Mouse (Mus musculus): Measurements from ENCODE around the gene Akap6.
"Not testable (repeated sequence)": the region's sequence is repeated elsewhere in the genome, so short reads cannot be mapped to it uniquely, and the experiment has no call there.

The Akap6 gene

DNA sequence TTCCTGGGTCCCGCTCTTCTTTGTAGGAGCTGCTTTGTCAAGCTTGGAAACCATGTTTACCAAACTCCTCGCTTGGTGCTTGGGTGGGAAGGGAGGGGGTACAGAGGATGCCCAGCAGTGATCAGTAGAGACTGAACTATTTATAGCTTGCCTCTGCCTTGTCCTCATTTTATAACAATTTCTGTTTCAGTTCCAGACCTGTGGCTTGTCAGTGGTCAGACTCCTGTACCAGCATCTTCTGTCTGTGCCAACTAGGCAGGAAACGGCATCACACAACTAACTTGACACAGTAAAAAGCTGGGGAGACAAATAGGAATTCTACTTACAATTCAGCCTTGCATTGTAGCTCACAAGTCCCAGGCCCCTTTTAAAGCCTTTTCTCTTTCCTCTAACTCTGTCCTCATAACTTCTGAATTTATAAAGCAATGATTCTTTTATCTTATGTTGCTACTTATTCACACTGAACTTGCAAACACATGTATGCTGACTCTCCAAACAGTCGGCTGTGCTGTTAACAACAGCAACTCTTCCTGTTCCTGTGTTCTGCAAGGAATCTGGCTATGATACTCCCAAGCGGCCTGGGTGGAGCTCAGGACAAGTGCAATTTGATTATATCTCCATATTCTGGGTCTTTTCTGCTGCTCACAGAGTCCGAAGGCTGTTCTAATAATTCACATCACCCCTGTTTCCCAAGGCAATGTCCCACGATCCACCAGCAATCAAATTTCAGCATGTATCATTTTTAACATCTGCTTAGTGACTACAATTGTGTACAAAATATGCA, 12.9 kb downstream of the Akap6 start:
- no peak for DNase-seq (ENCODE audit: low spot score)

DNA sequence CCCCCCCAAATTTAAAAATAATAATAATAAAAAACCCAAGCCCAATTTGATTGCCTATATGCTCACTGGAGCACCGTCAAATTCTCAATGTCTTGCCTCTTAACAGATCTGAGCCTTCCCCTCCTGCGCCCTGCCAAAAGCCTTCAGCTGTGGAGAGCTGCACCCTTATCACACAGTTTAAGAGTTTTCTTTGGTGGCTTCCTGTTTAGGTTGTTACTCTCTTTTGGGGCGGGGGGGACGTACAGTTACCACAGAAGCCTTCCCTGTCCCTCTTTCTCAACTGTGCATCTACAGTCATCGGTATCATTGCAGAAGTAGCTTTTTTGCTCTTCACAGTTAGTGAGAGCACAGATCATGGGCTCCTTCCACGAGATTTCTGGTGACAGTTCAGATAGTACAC, 19.2 kb downstream of the Akap6 start:
- DNase-seq (ENCODE audit: low spot score) = no peak

DNA sequence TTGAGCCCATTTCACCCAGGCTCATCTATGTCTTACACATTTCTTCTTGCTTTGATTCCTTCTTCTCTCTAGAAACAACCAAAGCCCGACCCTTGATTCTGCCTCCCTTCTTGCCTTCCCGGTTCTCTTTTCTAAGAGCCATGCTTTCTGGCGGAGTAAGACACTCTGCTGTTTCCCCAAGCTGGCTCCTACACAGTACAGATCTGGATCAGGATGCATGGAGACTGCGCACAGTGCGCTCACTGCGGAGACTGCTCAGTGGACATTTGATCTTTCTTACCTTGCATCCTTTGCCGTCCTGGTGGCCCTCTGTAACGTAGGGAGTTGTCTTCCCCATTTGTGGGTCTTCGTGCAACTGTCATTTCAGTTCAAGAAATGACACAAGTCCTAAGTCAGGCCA, 20.0 kb downstream of the Akap6 start:
- DNase-seq (ENCODE audit: low spot score) = no peak

DNA sequence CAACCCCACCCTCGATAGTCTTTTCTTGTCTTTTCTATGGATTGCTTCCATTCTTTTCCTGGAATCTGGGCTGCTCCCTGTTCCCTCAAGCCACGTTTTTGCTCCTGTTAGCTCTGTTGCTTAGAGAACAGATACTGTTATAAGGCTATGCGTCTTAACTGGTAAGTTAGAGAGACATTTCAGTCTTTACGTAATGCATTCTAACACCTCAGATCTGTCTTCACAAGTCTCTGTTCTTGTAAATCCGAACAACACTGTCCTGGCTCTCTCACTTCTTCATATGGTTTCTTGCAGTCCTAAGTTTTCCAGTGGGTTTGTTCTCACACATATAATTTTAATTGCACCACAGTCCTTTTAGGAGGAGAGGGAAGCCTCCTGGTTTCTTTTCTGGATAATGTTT, 20.5 kb downstream of the Akap6 start:
- DNase-seq (ENCODE audit: low spot score) = no peak

DNA sequence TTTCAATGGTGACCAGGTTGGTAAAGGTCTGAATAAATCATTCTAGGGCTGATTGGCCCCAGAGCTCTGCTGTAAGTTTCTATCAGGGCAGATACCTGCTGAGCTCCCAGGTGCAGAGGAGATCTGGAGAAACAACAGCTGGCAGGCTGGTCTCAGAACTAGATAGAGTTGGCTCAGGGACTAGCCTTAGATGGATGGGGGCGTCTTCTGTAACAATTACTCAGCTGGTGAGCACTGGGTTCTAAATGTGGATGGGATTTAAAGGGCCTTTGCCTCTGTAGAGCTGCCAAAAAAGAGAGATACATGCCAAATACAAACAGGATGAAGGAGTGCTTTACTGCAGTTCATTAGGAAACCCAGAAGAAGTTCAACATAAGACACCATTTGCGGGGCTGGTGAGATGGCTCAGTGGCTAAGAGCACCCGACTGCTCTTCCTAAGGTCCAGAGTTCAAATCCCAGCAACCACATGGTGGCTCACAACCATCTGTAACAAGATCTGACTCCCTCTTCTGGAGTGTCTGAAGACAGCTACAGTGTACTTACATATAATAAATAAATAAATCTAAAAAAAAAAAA, 24.9 kb downstream of the Akap6 start:
- not testable (repeated sequence) for DNase-seq (ENCODE audit: low spot score)

DNA sequence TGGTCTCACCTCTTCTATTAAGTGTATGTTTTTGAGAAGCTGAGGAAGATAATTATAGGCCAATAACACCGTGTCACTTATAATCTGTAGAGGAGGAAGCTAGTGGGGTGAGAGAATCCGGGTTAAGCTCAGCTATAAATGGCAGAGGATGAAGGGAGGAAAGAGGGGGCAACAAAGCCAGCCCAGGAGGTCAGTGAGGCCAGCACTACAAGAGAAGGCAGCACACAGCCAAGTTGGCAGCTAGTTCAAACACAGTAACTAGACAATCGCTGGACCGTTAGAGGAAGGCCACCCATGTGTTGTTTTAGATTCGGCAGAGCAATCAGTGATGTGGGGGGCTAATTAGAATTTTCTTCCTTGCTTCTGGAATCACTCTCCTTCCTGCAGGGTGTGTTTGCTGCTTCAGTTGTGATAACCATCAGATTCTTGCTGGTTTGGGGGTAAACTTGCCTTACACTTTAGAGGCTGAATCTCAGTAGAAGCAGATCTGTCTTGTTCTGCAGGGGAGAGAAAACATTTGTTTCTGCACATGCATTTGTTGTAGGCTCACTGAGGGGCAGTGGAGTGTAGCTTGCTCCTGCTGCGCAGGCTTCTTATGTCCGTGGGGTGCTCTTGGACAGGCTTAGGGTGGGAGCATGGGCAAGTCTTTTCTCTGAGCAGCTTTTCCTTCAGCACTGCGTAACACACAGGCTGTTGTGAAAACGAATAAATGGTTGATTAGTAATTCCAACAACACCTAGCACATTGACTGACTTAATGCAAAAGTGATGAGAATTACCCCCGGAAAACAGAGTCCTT, 27.4 kb downstream of the Akap6 start:
- no peak for DNase-seq (ENCODE audit: low spot score)

DNA sequence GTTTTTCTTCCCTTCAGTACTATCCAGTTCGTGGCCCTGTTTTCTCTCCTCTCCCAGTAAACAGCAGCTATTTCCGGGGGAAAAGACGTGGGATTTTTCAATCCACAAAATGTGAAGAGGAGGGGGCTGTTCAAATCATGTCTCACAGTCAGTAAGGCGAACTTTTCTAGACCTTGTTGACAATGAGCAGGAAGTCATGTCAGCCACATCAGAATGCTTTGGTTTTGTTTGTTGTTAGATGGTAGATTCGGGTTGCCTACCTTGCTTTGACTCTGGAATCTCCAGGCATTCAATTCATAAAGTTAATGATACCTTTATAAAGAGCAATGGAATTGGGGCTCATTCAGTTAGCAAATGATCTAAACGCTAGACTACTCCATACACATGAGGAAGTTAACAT, 30.2 kb downstream of the Akap6 start:
- DNase-seq (ENCODE audit: low spot score) = no peak

DNA sequence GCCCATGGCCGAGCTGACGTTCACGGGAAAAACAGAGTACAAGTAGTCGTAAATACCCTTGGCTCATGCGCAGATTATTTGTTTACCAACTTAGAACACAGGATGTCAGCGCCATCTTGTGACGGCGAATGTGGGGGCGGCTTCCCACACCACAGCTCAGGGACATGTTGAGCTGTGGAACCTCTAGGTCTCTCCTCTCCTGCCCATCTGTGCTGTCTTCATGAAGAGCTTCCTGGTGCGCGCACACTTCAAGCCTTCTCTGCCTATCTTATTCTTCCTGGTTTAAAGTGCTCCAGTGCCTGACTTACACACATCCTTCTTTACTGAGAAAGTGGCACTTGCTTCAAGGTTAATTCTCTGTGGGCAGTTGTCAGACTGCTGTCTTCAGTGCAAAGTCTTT, 36.0 kb downstream of the Akap6 start:
- DNase-seq (ENCODE audit: low spot score) = not testable (repeated sequence)

DNA sequence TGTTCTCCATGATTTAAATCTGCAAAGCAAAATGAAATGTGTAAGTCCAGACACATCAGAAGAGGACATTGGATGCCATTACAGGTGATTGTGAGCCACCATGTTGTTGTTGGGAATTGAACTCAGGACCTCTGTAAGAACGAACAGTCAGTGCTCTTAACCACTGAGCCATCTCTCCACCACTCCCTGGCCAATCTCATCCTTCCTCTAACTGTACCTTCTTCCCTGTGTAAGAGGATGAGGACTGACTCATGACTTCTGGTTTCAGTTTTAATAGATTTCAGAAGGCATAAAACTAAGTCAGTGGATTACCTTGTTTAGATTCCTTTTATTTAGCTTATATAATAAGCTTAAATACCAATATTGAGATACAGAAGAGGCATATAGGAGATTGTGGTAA, 38.0 kb downstream of the Akap6 start:
- DNase-seq (ENCODE audit: low spot score) = no peak

DNA sequence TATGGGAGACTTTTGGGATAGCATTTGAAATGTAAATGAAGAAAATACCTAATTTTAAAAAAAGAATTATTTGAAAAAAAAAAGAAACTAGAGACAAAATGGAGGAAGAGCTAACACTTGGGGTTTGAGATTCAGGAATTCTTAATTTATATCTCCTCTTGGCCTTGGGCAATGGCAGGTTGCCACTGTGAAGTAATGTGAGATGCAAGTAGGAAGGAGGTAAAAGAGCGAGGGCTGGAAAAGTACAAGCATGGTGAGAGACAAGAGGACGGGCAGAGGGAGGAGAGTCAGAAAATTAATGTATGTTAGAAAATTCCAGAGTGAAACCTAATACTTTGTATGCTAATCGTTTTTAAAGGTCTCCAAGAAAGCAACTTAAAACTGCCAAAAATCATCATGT, 40.1 kb downstream of the Akap6 start:
- DNase-seq (ENCODE audit: low spot score) = no peak

DNA sequence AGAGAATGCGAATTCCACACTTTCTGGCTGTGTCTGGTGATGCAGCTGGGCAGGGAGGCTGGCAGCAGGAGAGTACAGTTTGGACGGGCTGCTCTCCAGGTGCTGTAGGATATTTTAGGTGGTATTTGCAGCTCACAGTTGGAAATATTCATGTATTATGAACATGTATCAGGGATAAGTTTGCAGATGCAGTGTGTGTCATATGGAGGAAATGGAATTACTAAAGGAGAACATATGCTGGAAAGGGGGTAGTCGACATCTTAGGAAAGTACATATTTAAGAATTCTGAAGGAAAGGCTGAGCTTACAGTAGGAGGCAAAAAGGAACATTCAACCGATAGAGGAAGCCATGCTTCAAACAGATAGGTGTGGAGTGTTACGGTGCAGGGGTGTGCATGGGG, 42.6 kb downstream of the Akap6 start:
- DNase-seq (ENCODE audit: low spot score) = no peak

DNA sequence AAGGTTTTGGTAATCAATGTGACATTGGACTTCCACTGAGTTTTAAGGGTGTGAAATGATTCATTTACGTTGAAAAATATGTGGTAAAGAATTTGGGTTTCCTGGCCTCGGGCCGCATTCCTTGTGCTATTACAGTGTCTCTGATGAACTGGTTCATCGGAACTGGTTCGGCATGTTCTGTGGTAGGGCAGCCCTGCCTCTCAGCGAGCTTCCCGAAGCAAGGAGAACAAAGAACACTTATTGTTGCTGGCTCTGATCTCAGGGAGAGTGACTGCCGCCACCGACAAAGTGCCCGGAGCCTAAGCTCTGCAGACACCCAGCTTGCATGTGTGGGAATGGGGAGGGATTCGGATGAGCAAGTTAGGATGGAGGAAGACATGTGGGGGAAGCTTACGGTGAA, 50.8 kb downstream of the Akap6 start:
- no peak for DNase-seq (ENCODE audit: low spot score)

DNA sequence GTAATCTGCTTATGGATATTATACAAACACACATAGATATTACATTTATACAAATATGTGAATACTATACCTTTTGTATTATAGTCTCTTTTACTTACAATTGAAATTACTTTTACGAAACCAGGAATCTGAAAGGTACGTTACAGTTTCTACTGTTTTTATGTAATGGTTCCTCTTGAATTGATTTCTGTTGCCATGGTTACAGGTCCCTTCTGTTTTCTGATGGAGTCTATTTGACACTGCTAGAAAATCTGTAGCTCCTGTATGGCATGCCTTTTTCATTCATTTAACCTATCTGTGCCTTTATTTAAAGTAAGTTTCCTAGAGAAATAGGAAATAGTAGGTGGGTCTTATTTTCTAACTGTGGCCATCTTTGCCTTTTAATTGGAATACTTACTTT, 56.5 kb downstream of the Akap6 start:
- no peak for DNase-seq (ENCODE audit: low spot score)

DNA sequence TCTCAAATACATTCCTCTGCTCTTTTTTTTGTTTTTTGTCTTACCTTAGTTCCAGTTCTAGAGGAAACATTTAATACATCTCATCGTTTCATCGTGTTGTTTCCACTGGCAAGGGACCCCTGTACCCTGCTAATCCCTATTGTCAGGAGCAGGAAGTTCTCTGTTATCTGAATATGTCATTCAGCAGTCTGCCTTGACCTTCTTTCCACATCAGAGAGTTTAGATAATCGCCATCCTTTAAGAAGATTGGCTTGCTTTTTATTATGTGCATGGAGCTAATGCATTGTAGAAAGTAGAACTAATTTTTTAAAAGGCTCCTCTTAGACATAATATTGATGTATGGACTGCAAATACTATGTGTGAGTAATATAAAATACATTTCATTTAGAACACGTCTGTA, 58.7 kb downstream of the Akap6 start:
- DNase-seq (ENCODE audit: low spot score) = no peak

DNA sequence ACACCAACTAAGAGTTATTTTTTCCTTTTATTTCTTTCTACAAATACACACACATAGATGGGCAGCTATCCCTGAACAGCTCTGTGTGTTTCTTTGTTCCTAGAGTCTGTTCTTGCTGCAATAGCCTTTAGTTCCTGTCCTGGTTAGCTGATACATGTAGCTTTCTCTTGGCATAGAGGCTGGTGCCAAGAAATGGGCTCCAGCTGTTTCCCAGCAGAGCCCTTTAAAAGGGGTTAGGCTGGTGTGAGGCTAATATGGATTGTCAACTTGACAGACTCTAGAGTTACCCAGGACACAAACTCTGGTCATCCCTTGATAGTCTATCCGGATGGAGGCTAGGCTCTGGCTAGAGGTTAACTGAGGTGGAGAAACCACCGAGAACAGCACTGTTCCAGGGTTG, 64.9 kb downstream of the Akap6 start:
- no peak for DNase-seq (ENCODE audit: low spot score)

DNA sequence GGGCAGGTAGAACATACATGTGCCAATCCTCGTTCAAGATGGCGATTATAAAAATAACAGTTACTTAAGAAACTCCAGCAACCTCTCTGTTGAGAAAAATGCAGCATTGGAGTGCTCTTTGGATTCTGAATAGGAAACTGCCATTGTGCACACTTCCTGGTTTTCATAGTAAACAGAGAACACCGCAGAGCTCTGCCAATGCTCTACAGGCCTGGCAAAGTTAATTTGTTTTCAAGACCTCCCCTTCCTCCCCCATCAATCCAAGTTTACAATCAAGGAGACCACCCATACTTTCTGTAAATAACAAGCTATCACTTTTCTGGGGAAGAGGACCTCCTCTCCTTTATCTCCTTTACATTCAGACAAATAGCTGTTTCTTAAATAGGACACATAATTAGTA, 65.6 kb downstream of the Akap6 start:
- no peak for DNase-seq (ENCODE audit: low spot score)

DNA sequence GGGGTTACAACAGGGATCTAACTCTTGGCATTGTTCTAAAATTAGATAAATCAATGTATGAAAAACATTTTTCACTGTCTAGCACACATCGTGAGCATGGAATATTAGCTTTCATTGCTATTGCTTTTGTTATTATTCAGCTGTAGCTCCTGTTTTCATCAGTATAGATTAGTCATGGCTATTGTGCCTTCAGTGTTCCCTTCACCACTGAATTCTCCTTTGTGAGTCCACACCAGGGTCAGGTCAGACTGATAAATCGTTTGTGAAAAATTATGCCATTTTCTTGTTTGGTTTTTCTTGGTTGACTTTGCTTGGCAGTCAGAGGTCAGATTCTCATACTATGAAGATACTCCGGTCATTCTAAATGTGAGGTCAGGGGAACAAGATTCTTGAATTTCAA, 70.4 kb downstream of the Akap6 start:
- DNase-seq (ENCODE audit: low spot score) = no peak

DNA sequence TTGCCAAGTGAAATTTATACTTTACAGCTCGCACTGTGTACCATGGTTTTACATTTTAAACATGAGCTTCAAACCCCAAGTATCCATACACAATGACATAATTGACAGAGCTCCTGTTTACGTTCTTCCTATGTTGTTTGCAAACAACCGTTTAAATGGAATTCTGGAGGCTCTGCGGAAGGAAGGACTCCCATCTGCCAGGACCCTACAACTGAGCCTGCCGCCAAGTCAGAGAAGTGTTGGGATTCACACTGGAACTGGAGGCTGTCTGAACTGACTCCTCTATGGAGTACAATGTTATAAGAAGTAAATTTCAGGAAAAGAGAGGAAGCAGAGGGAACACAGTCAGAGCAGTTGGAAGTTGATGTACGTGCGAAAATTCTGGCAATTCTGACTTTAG, 72.7 kb downstream of the Akap6 start:
- DNase-seq (ENCODE audit: low spot score) = no peak

DNA sequence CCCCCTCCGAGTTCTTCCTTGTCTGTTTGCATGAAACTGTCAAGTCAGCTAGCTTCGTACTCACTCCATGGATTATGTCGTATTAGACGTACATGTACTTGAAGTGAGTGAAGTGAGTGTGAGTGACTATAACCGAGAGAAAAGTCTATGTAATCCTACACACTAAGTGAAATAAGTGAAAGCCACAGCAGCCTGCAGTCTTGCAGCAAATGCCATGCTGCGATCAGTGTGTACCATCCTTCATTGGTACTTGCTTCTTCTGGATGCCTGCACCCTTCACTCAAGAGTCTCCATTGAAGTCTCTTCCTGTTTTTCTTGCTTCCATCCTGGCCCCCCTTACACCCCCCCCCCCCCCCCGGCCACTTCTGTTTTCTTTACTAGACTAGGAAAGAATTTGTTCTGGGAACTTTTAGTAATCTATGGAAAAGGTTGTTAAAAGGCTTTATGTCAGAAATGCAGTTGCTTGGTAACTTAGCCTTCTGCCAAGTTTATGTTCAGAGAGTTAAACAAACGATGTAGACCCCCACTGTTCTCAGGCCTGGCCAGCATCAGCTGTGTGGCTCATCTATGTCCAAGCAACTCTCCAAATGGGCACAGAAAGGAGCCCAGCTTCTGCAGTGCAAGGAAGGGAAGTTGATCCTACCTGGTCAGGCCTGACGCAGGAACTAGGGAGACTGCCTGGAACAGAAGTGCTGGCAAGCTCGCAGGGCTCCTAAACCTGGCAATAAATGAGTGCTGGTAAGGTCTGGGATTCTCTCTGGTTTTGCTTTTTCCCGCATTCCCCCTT, 73.5 kb downstream of the Akap6 start:
- no peak for DNase-seq (ENCODE audit: low spot score)

DNA sequence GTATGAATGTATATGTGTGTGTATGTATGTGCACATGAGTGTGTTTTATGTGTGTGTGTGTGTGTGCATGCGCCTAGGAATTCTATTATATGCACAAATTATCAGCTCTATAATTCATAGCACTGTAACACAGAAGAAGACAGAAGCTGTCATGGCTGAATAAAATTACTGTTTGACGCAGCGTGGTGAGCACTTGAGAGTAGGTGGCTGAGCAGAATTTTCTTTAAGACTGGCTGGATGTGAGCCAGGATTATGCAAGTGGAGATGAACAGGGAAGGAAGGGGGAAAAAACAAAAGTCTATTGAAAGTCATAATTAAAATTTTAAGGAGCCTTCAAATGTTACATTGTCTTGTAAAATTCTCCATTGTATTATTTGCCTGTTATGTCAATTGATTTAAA, 74.7 kb downstream of the Akap6 start:
- no peak for DNase-seq (ENCODE audit: low spot score)

DNA sequence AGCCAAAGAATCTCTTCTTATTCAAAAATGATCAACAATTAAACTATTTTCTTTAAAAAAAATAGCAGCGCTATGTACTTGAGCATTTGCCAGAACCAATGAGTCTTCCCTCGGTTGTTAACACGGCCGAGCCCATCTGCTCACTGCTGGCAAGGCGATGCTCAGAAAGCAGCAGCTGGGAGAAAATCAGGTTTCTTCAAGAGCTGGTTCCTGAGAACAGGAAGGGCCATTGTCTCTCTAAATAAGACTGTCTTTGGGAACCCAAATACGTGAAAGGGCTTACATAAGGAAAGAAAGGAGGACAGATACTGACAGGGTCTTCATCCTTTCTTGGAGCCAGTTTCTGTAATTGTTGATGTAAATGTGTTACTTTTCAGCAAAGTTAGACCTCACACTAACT, 75.2 kb downstream of the Akap6 start:
- DNase-seq (ENCODE audit: low spot score) = no peak

DNA sequence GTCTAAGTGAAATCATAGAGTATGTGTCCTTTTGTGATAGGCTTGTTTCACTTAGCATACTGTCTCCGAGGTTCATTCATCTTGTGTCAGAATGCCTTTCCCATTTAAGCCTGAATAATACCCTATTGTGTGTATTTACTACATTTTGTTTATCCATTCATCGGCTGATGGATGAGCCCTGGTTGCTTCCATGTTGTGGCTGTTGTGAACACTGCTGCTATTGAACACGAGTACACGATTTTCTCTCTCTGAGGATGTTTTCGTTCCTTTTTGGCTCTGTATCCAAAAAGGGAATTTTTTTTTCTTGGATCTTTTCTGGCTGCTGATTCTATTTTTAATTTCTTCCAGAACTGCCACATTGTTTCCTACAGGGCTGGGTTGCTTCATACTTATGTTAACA, 81.0 kb downstream of the Akap6 start:
- no peak for DNase-seq (ENCODE audit: low spot score)

DNA sequence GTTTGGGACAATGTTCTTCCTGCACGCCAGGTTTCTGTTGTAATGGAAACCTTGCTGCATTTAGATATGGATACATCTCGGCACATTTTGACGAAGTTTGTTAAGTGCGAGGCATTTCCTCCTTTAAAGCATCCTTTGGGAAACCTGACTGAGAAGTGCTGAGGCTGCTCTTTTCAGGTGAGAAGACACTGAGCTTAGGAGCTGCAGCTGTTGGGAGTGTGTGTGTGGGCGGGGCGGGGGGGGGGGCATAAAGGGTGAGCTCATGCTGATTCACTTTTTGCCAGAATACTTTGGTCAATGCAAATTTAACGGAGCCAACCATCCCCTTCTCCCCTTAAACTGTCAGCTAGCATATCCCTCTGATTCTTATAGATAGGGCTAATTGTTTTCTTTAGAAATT, 81.9 kb downstream of the Akap6 start:
- no peak for DNase-seq (ENCODE audit: low spot score)
